Mouse (Mus musculus) activated CD4-positive, CD25-positive, alpha-beta regulatory T cell, adult 4 months (primary cell): ENCODE results near the gene Pinlyp. TPM values are rescaled to one million over a fixed set of nuclear protein-coding genes. Genes with fewer than 3 reads are reported as not detected.
"Not testable (repeated sequence)": the region's sequence is repeated elsewhere in the genome, so short reads cannot be mapped to it uniquely, and the experiment has no call there.

ENCODE experiments used
- ATAC-seq: one replicate; pipeline ENCODE4 v1.8.0; 2017
- polyA plus RNA-seq, 2 experiments: library from polyadenylated mRNA; unstranded; fragments of 100-300 nt; shearing (Covaris generic); gene quantifications; one replicate each; pipeline ENCODE4 v1.2.1; 2017

Gene Pinlyp
- polyA plus RNA-seq, 2 experiments from 2014 or later = not detected

GRCm38 (mm10) chr7:24522805-24523204 lies 23.1 kb downstream of the Pinlyp start:
- ATAC-seq = no peak

- ATAC-seq = not testable (repeated sequence)
Measured at GRCm38 (mm10) chr7:24520054-24520453, 25.9 kb downstream of the Pinlyp start.

- ATAC-seq = no peak
Measured at GRCm38 (mm10) chr7:24519130-24519529, 26.8 kb downstream of the Pinlyp start.

GRCm38 (mm10) chr7:24517654-24518053 lies 28.3 kb downstream of the Pinlyp start:
- no peak for ATAC-seq

GRCm38 (mm10) chr7:24517077-24517476 lies 28.8 kb downstream of the Pinlyp start:
- no peak for ATAC-seq

GRCm38 (mm10) chr7:24516319-24516718 lies 29.6 kb downstream of the Pinlyp start:
- ATAC-seq = not testable (repeated sequence)

GRCm38 (mm10) chr7:24512355-24512754 lies 33.6 kb downstream of the Pinlyp start, which contains the start of gene AC161166.1:
AC161166.1 (minus strand) TSS chr7:24512455.
- ATAC-seq = no peak

GRCm38 (mm10) chr7:24507726-24508114 lies 38.2 kb downstream of the Pinlyp start:
- no peak for ATAC-seq

- peak; percentile 28 for ATAC-seq
Measured at GRCm38 (mm10) chr7:24506838-24507725, 38.8 kb downstream of the Pinlyp start, which contains the start of gene Zfp428. Zfp428 (plus strand) TSS chr7:24507006.

- ATAC-seq = no peak
Measured at GRCm38 (mm10) chr7:24506476-24506837, 39.5 kb downstream of the Pinlyp start.

- no peak for ATAC-seq
Measured at GRCm38 (mm10) chr7:24506065-24506459, 39.9 kb downstream of the Pinlyp start.

- ATAC-seq = no peak
Measured at GRCm38 (mm10) chr7:24505447-24506064, 40.4 kb downstream of the Pinlyp start.

- no peak for ATAC-seq
Measured at GRCm38 (mm10) chr7:24504868-24505267, 41.0 kb downstream of the Pinlyp start.

- ATAC-seq = no peak
Measured at GRCm38 (mm10) chr7:24504004-24504403, 41.9 kb downstream of the Pinlyp start.

GRCm38 (mm10) chr7:24501492-24501891 lies 44.4 kb downstream of the Pinlyp start:
- ATAC-seq = no peak

GRCm38 (mm10) chr7:24500929-24501328 lies 45.0 kb downstream of the Pinlyp start:
- no peak for ATAC-seq

- no peak for ATAC-seq
Measured at GRCm38 (mm10) chr7:24499856-24500577, 45.9 kb downstream of the Pinlyp start.

Other genes with a start within 250 kb of the Pinlyp start
- gene Zfp61, start 244.9 kb downstream of the Pinlyp start, polyA plus RNA-seq = 10 to 100 TPM; 16.6 to 17.4 TPM
- gene Zfp94, start 229.5 kb downstream of the Pinlyp start, polyA plus RNA-seq = 1 to 10 TPM; 7.8 to 9.3 TPM
- gene Tescl, start 212.2 kb downstream of the Pinlyp start, polyA plus RNA-seq = not detected
- not detected for gene Lypd5, start 196.9 kb downstream of the Pinlyp start, polyA plus RNA-seq
- gene Kcnn4, start 175.9 kb downstream of the Pinlyp start, polyA plus RNA-seq = 100 to 1,000 TPM; 101 to 105 TPM
- 10 to 100 TPM; 24.1 to 31.0 TPM for gene Smg9, start 146.5 kb downstream of the Pinlyp start, polyA plus RNA-seq
- not detected for gene Irgc1, start 93.8 kb downstream of the Pinlyp start, polyA plus RNA-seq
- 1 to 10 TPM; 1.1 to 1.5 TPM for gene Plaur, start 83.6 kb downstream of the Pinlyp start, polyA plus RNA-seq
- gene Cadm4, start 64.1 kb downstream of the Pinlyp start, polyA plus RNA-seq = not detected
- not detected for gene Zfp428, start 39.1 kb downstream of the Pinlyp start, polyA plus RNA-seq
- under 1 TPM in 1 of 2 experiments, not detected in 1; 0.17 TPM for gene AC161166.1, start 33.7 kb downstream of the Pinlyp start, polyA plus RNA-seq
- 1 to 10 TPM; 1.5 to 1.8 TPM for gene Irgq, start 15.4 kb downstream of the Pinlyp start, polyA plus RNA-seq
- 10 to 100 TPM; 19.9 to 30.3 TPM for gene Xrcc1, start 171 bp upstream of the Pinlyp start, polyA plus RNA-seq
- gene Ethe1, start 41.4 kb upstream of the Pinlyp start, polyA plus RNA-seq = 10 to 100 TPM; 19.0 to 21.6 TPM
- under 1 TPM in 1 of 2 experiments, not detected in 1; 0.12 TPM for gene Zfp575, start 41.5 kb upstream of the Pinlyp start, polyA plus RNA-seq
- gene Phldb3, start 64.6 kb upstream of the Pinlyp start, polyA plus RNA-seq = under 1 TPM; 0.25 to 0.73 TPM
- not detected for gene Lypd3, start 90.4 kb upstream of the Pinlyp start, polyA plus RNA-seq
- not detected for gene Tex101, start 130.6 kb upstream of the Pinlyp start, polyA plus RNA-seq
- not detected for gene BC049730, start 163.1 kb upstream of the Pinlyp start, polyA plus RNA-seq
- not detected for gene Gm4763, start 180.8 kb upstream of the Pinlyp start, polyA plus RNA-seq
- gene Cd177, start 214.2 kb upstream of the Pinlyp start, polyA plus RNA-seq = under 1 TPM; 0.28 TPM
- not detected for gene Ceacam10, start 231.1 kb upstream of the Pinlyp start, polyA plus RNA-seq